Mouse (Mus musculus): ENCODE measurements around the gene Pdzk1ip1.
A peak's percentile ranks its signal among the peaks of the same experiment; 100 is the strongest.

Gene Pdzk1ip1

DNA sequence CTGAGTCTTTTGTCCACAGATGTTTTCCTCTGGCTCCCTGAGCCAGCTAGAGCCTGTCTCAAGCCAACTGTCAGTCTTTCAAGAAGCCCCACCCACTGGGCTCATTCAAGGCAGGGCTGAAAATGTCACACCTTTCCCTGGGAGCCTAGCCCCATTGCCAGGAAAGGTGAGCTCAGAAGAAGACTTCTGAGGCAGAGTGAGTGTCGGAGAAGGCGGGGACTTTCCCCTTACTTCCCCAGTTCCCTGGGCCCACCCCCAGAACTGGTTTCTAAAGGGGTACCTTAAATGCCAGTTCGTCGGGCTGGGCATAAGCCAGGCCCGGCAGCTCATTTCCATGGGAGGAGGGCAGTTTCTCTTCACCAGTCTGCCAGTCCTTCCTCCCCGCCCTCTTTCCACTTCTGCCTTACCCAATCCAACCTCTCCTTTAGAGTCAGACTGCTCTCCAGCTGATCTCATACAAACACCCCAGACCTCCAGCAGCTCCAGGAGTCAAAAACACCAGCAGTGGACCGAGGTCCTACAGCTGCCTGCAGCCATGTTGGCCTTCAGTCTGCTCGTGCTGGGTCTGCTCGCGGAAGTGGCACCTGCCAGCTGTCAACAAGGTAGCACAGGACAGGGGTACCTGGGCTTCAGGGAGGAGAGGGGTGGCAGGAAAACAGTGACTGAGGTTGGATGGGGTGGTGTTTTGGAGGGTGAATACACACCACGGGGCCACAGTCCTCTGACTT is at the start of gene Pdzk1ip1:
Gene Pdzk1ip1 (plus strand): TSS at position 98 of the 728 bp plus-strand sequence.
- DNase-seq (ENCODE audit: low spot score in 2 of 2), result no peak

DNA sequence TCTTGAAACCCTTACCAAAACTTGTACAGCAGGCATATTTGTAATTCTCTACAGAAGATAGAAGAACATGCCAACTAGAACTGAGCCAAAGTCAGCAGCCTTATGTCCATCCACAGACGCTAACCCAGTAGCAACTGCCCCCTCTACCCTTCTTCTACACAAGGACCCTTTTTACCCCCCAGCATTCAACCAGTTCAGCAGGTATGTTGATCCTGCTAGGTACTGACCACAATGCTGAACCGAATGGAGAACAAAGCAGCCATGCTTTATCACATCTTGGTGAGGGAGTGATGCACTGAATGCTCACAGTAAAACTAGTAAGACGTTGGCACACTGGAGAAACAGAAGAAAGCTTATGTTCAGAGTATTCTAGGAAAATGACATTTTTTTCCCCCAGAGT is 42.9 kb upstream of the Pdzk1ip1 start:
- DNase-seq (ENCODE audit: low spot score in 2 of 2), result no peak

DNA sequence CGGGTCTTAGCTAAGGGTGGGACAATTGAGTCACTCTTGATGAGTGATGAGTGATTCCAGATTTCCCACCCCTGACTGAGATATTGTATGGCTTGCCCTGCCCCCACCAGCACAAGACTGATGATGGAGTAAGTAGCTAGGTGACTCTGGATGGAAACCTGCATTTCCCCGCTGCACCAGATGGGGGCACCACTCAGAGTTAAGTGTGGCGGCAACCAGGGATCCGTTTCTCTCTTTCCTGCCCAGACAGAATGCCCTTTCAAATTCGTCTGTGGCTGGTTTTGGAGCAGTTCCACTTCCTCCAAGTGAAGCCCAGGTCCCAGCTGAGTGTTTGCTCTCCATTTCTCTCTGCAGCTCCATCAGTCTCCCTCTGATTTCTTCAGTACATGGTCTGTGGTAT is 40.8 kb upstream of the Pdzk1ip1 start:
- peak; percentile 13 to 44 for DNase-seq (ENCODE audit: low spot score in 2 of 2)

DNA sequence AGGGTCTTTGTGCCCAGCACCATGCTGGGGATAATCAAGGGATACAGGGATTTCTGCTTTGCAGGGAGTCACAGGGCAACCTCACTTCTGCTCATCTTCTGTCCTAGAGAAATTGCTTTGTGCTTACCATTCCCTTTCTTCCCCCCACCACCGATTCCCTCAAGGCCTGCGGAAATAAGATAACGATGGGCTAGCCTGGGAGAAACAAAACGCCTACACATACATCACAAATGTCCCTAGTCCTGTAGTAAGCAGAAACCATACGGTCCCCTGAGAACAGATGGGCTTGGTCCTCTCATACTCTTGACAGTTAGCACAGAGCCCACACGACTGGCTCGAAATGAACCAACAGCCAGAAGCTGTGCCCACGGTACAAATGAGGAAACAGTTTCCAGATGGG is 40.3 kb upstream of the Pdzk1ip1 start:
- DNase-seq (ENCODE audit: low spot score in 2 of 2), result no peak

- DNase-seq (ENCODE audit: low spot score in 2 of 2), result no peak
These were observed 37.3 kb upstream of the Pdzk1ip1 start for GRCm38 (mm10) chr4:115051245-115051644.

DNA sequence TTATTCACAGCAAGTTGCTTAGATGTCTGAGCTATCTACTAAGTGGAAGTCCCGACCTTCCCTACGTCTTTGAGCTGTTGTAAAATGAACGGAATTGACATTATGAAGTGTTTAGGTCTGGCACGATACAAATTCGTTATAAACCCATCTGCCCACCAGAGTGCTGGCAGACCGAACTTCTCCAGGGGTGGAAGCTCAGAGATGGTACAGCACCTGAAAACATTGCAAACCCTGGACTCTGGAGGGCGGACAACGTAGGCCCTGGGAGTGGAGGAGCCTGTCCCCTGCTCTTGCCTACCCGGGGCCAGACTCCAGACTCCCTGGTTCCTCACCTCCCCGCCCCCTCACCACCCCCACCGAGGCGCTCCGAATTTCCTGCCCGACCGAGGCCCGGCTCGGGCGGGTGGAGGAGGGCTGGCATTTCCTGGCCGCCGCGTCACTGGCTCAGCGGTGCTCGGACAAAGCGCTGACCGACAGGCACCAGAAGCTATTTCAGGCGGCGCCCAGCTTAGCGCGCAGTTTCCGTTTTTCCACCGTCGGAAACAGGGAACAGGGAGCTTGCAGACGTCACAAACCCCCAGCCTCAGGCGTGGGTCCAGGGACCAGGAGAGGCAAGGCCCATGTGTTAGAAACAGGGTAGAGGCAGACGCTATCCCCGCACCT is 36.0 kb upstream of the Pdzk1ip1 start:
- DNase-seq (ENCODE audit: low spot score in 2 of 2), result peak; percentile 8 to 60

GRCm38 (mm10) chr4:115055044-115055443 is 33.5 kb upstream of the Pdzk1ip1 start:
- DNase-seq (ENCODE audit: low spot score in 2 of 2), result no peak

GRCm38 (mm10) chr4:115055691-115056090 is 32.8 kb upstream of the Pdzk1ip1 start:
- no peak for DNase-seq (ENCODE audit: low spot score in 2 of 2)

DNA sequence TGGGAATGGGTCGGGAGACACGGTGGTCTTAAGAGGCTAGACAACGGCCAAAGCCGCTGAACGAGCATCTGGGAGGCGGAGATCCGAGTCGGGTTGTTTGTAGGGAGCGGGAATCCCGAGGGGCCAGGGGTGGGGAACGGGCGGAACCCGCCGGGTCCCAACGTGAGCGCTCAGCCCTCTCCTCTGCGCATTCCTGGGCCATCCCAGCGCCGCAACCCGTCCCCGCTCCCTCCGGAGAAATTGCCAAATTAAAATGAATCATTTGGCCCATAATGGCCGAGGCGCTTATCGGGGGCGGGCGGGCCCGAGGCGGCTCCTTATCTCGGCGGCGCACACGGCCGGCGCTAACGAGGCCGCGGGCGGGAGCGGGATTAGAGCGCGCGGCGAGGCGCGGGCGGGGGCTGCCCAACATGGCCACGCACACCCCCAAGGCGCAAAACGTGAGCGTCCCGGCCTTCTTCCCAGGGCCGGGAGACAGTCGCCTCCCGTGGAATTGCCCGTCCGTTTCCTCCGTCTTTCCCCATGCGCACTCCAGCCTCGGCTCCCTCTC is 32.1 kb upstream of the Pdzk1ip1 start, which contains the start of gene Tal1:
Gene Tal1 (plus strand): TSS at position 56 of the 550 bp plus-strand sequence.
- peak in 1 of 2 experiments; percentile 10 for DNase-seq (ENCODE audit: low spot score in 2 of 2)

- DNase-seq (ENCODE audit: low spot score in 2 of 2), result peak; percentile 34 to 55
These were observed 31.4 kb upstream of the Pdzk1ip1 start for GRCm38 (mm10) chr4:115056921-115057673.

- DNase-seq (ENCODE audit: low spot score in 2 of 2), result peak in 1 of 2 experiments; percentile 8
These were observed 30.7 kb upstream of the Pdzk1ip1 start for GRCm38 (mm10) chr4:115057674-115058316.

DNA sequence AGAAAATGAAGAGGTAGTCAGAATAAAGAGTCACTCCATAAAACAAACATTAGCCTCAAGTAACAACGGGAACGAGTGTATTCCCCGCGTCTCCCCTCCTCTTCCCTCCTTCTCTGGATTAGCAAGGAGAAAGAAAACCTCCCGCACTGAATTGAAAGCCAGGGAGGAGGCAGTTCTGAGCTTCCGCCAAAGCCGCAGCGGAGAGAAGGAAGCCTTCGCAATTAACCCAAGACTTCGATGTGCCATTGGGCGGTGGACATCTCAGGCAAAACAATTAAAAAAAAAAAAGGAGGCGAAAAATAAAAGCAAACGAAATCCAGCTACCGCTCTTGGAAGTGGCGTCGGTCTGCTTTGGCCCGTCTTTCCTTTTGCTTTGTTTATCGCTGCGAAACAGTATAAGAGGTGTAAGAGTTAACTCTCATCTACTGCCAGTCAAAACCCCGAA is 30.2 kb upstream of the Pdzk1ip1 start:
- DNase-seq (ENCODE audit: low spot score in 2 of 2), result no peak

DNA sequence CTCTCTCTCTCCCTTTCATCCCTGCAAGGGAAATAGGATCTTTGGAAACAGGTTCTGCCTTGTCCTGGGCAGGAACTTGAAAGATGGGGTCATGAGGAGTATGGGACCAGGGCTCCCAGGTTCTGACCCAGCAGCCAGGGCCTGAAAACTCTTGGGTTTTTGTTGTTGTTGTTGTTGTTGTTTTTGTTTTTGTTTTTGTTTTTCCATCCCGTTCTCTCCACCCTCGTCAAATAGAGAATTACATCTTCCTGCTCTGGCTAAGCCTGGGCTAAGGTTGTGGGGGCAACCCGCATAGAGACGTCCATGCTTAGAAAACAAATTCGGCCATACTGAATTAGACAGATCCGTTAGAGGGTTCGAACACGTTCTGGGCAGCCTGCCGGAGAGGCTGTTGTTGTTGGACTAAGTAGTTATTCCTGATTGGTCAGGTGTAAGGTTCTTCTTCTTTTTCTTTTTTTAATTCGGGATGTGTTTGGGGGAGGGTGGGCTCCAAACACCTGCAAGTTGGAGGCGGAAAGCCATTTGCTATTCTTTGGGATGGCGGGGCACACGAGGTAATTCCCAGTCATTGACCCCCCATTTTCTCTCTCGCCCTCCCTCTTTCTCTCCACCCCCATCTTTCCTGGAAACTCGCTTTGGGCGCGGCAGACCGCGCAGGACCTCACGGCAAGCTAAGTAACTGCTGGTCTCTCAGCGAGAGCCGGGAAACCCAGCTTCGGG is 29.5 kb upstream of the Pdzk1ip1 start:
- no peak for DNase-seq (ENCODE audit: low spot score in 2 of 2)

DNA sequence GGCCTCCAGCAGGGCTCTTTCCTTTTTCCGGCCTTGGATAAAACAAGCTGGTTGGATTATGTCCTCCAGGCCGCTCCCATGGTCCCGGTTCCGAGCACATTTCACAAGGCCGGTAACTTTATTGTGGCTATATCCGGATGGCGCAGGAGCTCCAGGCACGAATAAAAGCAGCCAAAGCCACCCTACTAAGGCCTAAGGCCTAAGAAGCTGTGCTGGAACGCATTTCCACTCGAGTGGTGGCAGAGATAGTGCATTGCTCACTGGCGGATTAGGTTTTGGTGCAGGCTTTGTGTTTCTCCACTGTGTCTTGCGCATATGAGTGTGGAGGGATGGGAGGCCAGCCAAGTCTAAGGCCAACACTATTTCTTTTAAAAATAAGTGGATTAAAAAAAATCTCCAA is 28.6 kb upstream of the Pdzk1ip1 start:
- DNase-seq (ENCODE audit: low spot score in 2 of 2), result no peak

DNA sequence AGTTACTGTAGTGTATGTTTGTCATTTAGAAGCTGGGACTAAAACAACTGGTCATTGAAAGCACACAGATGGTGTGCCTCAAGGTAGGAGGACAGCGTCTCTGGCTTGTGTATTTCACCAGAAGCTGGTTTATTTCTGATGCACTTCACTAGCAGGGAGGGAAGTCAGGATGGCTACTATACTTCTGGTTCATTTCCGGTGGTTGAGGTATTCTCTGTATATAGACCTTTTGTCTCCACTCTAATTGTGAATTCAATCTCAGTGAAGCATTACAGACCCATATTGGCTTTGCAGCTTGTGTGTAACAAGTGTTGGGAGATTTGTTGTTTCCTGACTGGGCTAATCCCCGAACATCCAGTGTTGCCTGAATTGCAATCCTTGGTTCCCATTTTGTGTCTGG is 27.8 kb upstream of the Pdzk1ip1 start:
- no peak for DNase-seq (ENCODE audit: low spot score in 2 of 2)

- no peak for DNase-seq (ENCODE audit: low spot score in 2 of 2)
These were observed 26.0 kb upstream of the Pdzk1ip1 start for GRCm38 (mm10) chr4:115062540-115062874.

DNA sequence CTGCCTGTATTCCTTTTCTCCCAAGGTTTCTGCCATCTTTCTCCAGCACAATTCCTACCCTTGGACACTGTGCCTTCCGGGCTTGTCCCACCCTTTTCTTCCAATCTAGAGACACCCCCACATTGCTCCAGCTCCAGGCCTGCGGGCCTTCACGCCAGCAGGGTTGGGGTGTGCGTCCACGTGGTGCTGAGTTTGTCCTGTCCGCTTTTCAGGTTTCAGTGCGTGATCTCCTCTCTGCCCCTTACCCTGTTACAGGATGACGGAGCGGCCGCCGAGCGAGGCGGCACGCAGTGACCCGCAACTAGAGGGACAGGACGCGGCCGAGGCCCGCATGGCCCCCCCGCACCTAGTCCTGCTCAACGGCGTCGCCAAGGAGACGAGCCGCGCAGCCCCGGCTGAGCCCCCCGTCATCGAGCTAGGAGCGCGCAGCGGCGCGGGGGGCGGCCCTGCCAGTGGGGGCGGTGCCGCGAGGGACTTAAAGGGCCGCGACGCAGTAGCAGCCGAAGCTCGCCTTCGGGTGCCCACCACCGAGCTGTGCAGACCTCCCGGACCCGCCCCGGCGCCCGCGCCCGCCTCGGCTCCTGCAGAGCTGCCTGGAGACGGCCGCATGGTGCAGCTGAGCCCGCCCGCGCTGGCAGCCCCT is 25.5 kb upstream of the Pdzk1ip1 start:
- DNase-seq (ENCODE audit: low spot score in 2 of 2), result no peak

- no peak for DNase-seq (ENCODE audit: low spot score in 2 of 2)
These were observed 24.8 kb upstream of the Pdzk1ip1 start for GRCm38 (mm10) chr4:115063518-115064239.

DNA sequence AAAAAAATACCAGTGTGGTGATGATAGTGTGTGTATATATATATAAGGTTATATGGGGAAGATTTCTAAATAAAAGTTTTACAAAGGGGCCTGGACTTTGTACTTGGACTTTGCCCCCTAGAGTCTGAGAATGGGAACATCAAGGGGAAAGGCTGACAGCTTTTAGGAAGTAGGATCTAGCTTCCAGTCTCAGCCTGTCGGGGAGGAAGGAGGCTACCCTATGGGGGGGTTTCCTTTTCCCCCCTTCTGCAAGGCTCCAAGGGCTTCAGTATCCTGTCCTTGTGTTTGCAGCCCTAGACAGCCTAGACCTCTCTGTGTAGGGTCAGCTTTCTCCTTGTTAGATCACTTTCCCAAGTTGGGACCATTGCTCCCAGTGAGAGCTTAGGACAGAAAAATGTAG is 16.8 kb upstream of the Pdzk1ip1 start:
- no peak for DNase-seq (ENCODE audit: low spot score in 2 of 2)

DNA sequence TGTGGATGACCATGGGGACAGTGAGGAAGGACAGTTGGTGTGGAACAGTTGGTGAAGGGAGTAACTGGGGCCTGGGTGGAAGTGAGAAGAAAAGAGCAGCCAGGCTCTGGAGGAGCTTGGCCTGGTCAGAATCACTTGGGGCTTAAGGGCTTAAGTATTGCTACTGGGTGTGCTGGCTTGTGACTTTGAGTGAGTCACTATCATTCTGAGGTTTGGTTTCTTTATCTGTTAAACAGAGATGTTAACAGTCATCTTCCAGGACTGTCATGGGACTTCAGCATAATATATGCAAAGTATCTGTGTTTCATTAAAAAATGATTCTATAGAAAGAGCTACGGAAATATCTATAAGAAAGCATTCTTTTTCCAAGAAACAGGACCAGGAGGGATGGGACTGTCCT is 13.7 kb upstream of the Pdzk1ip1 start:
- no peak for DNase-seq (ENCODE audit: low spot score in 2 of 2)

Measured in urinary bladder, postnatal 36 days (tissue).